19 mouse cellular contexts compared by ENCODE assay signal in genomic region chr5:66156431-66156962, GRCm38 (mm10). TPM values are rescaled to one million over a fixed set of nuclear protein-coding genes. Genes with fewer than 3 reads are reported as not detected.
DNase-seq lines count a peak whose midpoint lies in the region; ATAC-seq lines count a peak whose summit lies in the region.
"Had no signal": no experiment of that assay in that cellular context is flagged by ENCODE, and none has a peak within 500 bp of the region (broad histone marks: within the 10 kb centered on the region; RNA-seq: fewer than 3 reads in every experiment).

No protein-coding gene starts in this region.

- H3K4me2 ChIP-seq in forebrain, embryonic 16.5 days (ENCODE audit: low read length), result no peak overlapping the region
- H3K4me2 ChIP-seq: hindbrain, embryonic 15.5 days had no signal

- WGBS in forebrain, embryonic 16.5 days, result 60% methylated on average over 9 of the region's 9 CpGs
- 70% methylated on average over 9 of the region's 9 CpGs for WGBS in forebrain, embryonic 10.5 days

- no peak overlapping the region for H3K4me3 ChIP-seq in forebrain, embryonic 16.5 days (replicated peaks; ENCODE audit: low read length)
- no peak overlapping the region for H3K4me3 ChIP-seq in forebrain, embryonic 10.5 days
- H3K4me3 ChIP-seq: erythroblast, embryonic 14.5 days; hindbrain, embryonic 15.5 days; midbrain, embryonic 10.5 days had no signal

- ATAC-seq in forebrain, embryonic 16.5 days, result peak; percentile 49; the same call in 1 of the 2 replicates
- ATAC-seq: CD4-positive, CD25-positive, alpha-beta regulatory T cell, adult 4 months had no signal

- no peak overlapping the region for H3K9ac ChIP-seq in forebrain, embryonic 16.5 days (replicated peaks; ENCODE audit: low read depth, low read length)
- H3K9ac ChIP-seq: hindbrain, embryonic 15.5 days had no signal

- H3K27me3 ChIP-seq in forebrain, embryonic 16.5 days (replicated peaks; ENCODE audit: control insufficient read depth, insufficient read depth, low read length), result peaks cover 9% of the 10 kb centered on the region
- H3K27me3 ChIP-seq in forebrain, embryonic 10.5 days (ENCODE audit: poor library complexity, severe bottlenecking), result peaks cover 35% of the 10 kb centered on the region

- peaks cover 3% of the 10 kb centered on the region for H3K4me1 ChIP-seq in forebrain, embryonic 16.5 days (replicated peaks; ENCODE audit: control insufficient read depth, insufficient read depth, low read length)
- H3K4me1 ChIP-seq in forebrain, embryonic 10.5 days, result peaks cover 16% of the 10 kb centered on the region

- no peaks in the 10 kb centered on the region for H3K36me3 ChIP-seq in forebrain, embryonic 16.5 days (ENCODE audit: control insufficient read depth, insufficient read depth)
- H3K36me3 ChIP-seq in forebrain, embryonic 10.5 days (replicated peaks), result no peaks in the 10 kb centered on the region
- H3K36me3 ChIP-seq: G1E; hindbrain, embryonic 15.5 days; midbrain, embryonic 10.5 days had no signal

- no peak overlapping the region for H3K27ac ChIP-seq in forebrain, embryonic 16.5 days (ENCODE audit: low read length)
- no peak overlapping the region for H3K27ac ChIP-seq in forebrain, embryonic 10.5 days
- H3K27ac ChIP-seq: hindbrain, embryonic 15.5 days; midbrain, embryonic 10.5 days had no signal

- no peaks in the 10 kb centered on the region for H3K9me3 ChIP-seq in forebrain, embryonic 16.5 days (ENCODE audit: control insufficient read depth, low read length)
- no peaks in the 10 kb centered on the region for H3K9me3 ChIP-seq in forebrain, embryonic 10.5 days
- H3K9me3 ChIP-seq: hindbrain, embryonic 15.5 days; midbrain, embryonic 10.5 days had no signal

- DNase-seq in adrenal gland, adult (ENCODE audit: inconsistent age in 2 of 2, low spot score in 1 of 2), result peak; percentile 38 to 84
- no peak for DNase-seq in adrenal gland, adult 8-10 months
- no peak for DNase-seq in forebrain, embryonic 10.5 days (ENCODE audit: extremely low spot score, low spot score)
- DNase-seq in kidney, postnatal 14 days, result peak; percentile 33
- no peak for DNase-seq in kidney, adult 18-20 months
- peak; percentile 56 for DNase-seq in ovary, adult 18-20 months (ENCODE audit: low spot score)
- DNase-seq in ovary, postnatal 36 days (ENCODE audit: low spot score), result no peak
- DNase-seq: cerebellum, adult 11 months; cerebellum, postnatal 36 days; gastrocnemius, postnatal 36 days; lung, adult 2 months; lung, postnatal 36 days; right cerebral cortex, adult 18-20 months had no signal

RNA-seq across cellular contexts. Expression of gene Rbm47, which starts 16.4 kb away (rescaled TPM):
- total RNA-seq in adrenal gland, adult 8-10 months (2022), result 100 to 1,000 TPM in 2 of 4 experiments, 10 to 100 TPM in 2; 76.0 to 130 (median 96.1) TPM
- 2.0 and 3.0 TPM in 2 replicates for polyA plus RNA-seq in forebrain, embryonic 16.5 days (2015; fragmentation: Nextera tagmentation; extraction: Ambion mirVana)
- polyA plus RNA-seq in forebrain, embryonic 10.5 days (2016; fragmentation: Nextera tagmentation; extraction: Ambion mirVana), result 3.1 and 3.4 TPM in 2 replicates
- polyA plus RNA-seq: G1E had no signal

Comparison
In these comparisons a context has a peak if more than half of its experiments do, and no peak if none do; other contexts are left out.
1. DNase-seq: peak in adrenal gland, adult (2 of 2), kidney, postnatal 14 days (single experiment) and ovary, adult 18-20 months (single experiment); none in adrenal gland, adult 8-10 months (single experiment), forebrain, embryonic 10.5 days (single experiment), kidney, adult 18-20 months (single experiment) and ovary, postnatal 36 days (single experiment).